In the genomic region with DNA sequence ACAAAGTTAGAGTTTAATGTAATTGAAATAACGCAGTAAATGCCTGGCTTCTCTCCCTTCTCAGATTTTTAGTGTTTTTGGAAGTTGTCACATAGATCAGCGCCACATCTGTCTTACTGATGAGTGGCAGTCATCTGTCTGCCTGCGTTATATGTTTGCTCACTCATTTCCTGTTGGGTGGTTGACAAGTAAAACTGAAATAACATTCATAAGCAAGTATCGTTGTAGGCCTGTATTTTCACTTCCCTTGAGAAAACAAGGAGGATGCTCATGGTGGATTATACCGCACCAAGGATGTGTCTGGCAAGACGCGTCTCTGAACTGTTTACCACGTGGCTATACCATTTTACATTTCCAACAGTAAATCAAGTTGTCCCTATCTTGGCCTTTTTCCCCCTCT, we compare ENCODE assay signal across 28 mouse cellular contexts. TPM values are rescaled to one million over a fixed set of nuclear protein-coding genes. Genes with fewer than 3 reads are reported as not detected.
DNase-seq lines count a peak whose midpoint lies in the region; ATAC-seq and TF ChIP-seq lines count a peak whose summit lies in the region.
"Had no signal": no experiment of that assay in that cellular context is flagged by ENCODE, and none has a peak within 500 bp of the region (broad histone marks: within the 10 kb centered on the region; RNA-seq: fewer than 3 reads in every experiment).

No protein-coding gene starts in this region.

- H3K9me3 ChIP-seq in MEL (replicated peaks; ENCODE audit: insufficient read depth, low read length) = no peaks in the 10 kb centered on the region
- H3K9me3 ChIP-seq: G1E; heart, embryonic 15.5 days; intestine, embryonic 15.5 days had no signal

- no peaks in the 10 kb centered on the region for H3K79me2 ChIP-seq in MEL (ENCODE audit: control insufficient read depth, insufficient read depth, low read length, poor library complexity)

- no peak for TF ChIP-seq EP300 in MEL (IDR thresholded peaks at IDR 0.05; ENCODE audit: low read depth in 1 of 2, low read length in 2 of 2)

- TF ChIP-seq RAD21 in MEL (IDR thresholded peaks at IDR 0.05; ENCODE audit: low read depth, low read length) = no peak

- H3K9ac ChIP-seq in MEL (ENCODE audit: control insufficient read depth, low read depth, low read length, poor library complexity, severe bottlenecking) = no peak overlapping the region
- H3K9ac ChIP-seq: forebrain, postnatal 0 days; heart, embryonic 15.5 days; hindbrain, embryonic 14.5 days; intestine, embryonic 15.5 days; neural tube, embryonic 12.5 days had no signal

- H3K4me1 ChIP-seq in MEL (ENCODE audit: control insufficient read depth in 1 of 2, insufficient read depth in 2 of 2, low read length in 2 of 2) = peaks cover 3 to 17% of the 10 kb centered on the region in 2 experiments; a peak in 3 of 4 replicates
- H3K4me1 ChIP-seq: forebrain, embryonic 10.5 days; heart, embryonic 15.5 days; intestine, embryonic 15.5 days; neural tube, embryonic 12.5 days had no signal

- no peak overlapping the region for H3K4me3 ChIP-seq in MEL (ENCODE audit: control insufficient read depth in 1 of 2, insufficient read depth in 1 of 2, low read depth in 2 of 2, low read length in 2 of 2)
- H3K4me3 ChIP-seq: forebrain, embryonic 10.5 days; heart, embryonic 15.5 days; intestine, embryonic 15.5 days; layer of hippocampus, adult 2 months; neural tube, embryonic 12.5 days had no signal

- H3K27me3 ChIP-seq in MEL (ENCODE audit: control insufficient read depth in 1 of 2, insufficient read depth in 2 of 2, low read length in 2 of 2) = no peaks in the 10 kb centered on the region
- H3K27me3 ChIP-seq: CH12.LX; heart, embryonic 15.5 days; intestine, embryonic 15.5 days; neural tube, embryonic 12.5 days had no signal

- no peak for TF ChIP-seq CTCF in MEL (IDR thresholded peaks at IDR 0.05 in 2 of 3, conservative IDR thresholded peaks at IDR 0.05 in 1 of 3; ENCODE audit: control insufficient read depth in 1 of 3, insufficient read depth in 1 of 3, low read depth in 2 of 3, low read length in 3 of 3, poor library complexity in 1 of 3, severe bottlenecking in 1 of 3)

- peaks cover 0 to 24% of the 10 kb centered on the region in 2 experiments; a peak in 2 of 4 replicates for H3K36me3 ChIP-seq in MEL (ENCODE audit: control insufficient read depth in 1 of 2, insufficient read depth in 2 of 2, low read length in 2 of 2)
- H3K36me3 ChIP-seq: forebrain, embryonic 10.5 days; G1E; heart, embryonic 15.5 days; intestine, embryonic 15.5 days; neural tube, embryonic 12.5 days had no signal

- DNase-seq in heart, adult 11 months = peak; percentile 63
- DNase-seq in heart, postnatal 4 days = no peak
- DNase-seq in MEL (ENCODE audit: low read depth, low spot score) = peak; percentile 26
- DNase-seq in natural killer cell, adult 2 months (ENCODE audit: low spot score in 2 of 2) = peak; percentile 25 to 47
- no peak for DNase-seq in right cerebral cortex, postnatal 10 days (ENCODE audit: low spot score in 2 of 2)
- no peak for DNase-seq in layer of hippocampus, postnatal 25 days (ENCODE audit: extremely low spot score in 1 of 2, low spot score in 1 of 2)
- no peak for DNase-seq in lung, postnatal 10 days
- DNase-seq: adrenal gland, postnatal 14 days; cerebellum, adult 8-10 months; forebrain, postnatal 0 days; gastrocnemius, postnatal 36 days; heart, postnatal 36 days; kidney, adult 8-10 months; kidney, postnatal 25 days; layer of hippocampus, postnatal 36 days; lung, postnatal 14 days; retina, postnatal 1 day; right cerebral cortex, postnatal 4 days; thymus, postnatal 25 days had no signal

- no peak for TF ChIP-seq POLR2A in MEL (IDR thresholded peaks at IDR 0.05; ENCODE audit: control insufficient read depth in 1 of 2, insufficient read depth in 1 of 2, low read depth in 1 of 2, low read length in 2 of 2, poor library complexity in 1 of 2)

- ATAC-seq in inflammation-experienced regulatory T-cells, adult 6 months = peak; percentile 79
- ATAC-seq: forebrain, postnatal 0 days; intestine, embryonic 15.5 days had no signal

- H3K27ac ChIP-seq in MEL (ENCODE audit: control insufficient read depth, low read depth, low read length) = peak overlapping the region; percentile 24; the same call in 1 of the 2 replicates
- H3K27ac ChIP-seq: forebrain, embryonic 10.5 days; heart, embryonic 15.5 days; hindbrain, embryonic 14.5 days; intestine, embryonic 15.5 days; layer of hippocampus, adult 2 months; neural tube, embryonic 12.5 days had no signal

TF ChIP-seq in MEL, 35 proteins besides CTCF, POLR2A, EP300 and RAD21:
- TF ChIP-seq ETS1 (IDR thresholded peaks at IDR 0.05; ENCODE audit: low read depth, low read length) (peak; percentile 17; the same call in 1 of the 2 replicates), NRF1 (IDR thresholded peaks at IDR 0.05; ENCODE audit: insufficient read depth, low read depth, low read length, poor library complexity, severe bottlenecking) (no peak)

RNA-seq across cellular contexts. Expression of a gene that starts 15.9 kb away (rescaled TPM):
- 10 to 100 TPM; 12.0 to 12.8 TPM for total RNA-seq in heart, postnatal 4 days (2021)
- total RNA-seq in MEL (2012; rRNA removed) = 7.9 and 8.7 TPM in 2 replicates
- polyA plus RNA-seq in MEL (2012; ENCODE audit: insufficient read depth in 1 of 2, insufficient read length in 2 of 2, low read depth in 1 of 2, low replicate concordance in 2 of 2, missing spikeins in 1 of 2) = 10 to 100 TPM in 1 of 2 experiments, 1 to 10 TPM in 1; 3.2 to 25.4 TPM
- polyA plus RNA-seq in inflammation-experienced regulatory T-cells, adult 6 months (2017; shearing (Covaris generic)) = 10 to 100 TPM; 22.8 to 46.1 (median 33.8) TPM
- total RNA-seq in layer of hippocampus, postnatal 25 days (2021) = 10 to 100 TPM; 29.6 to 34.3 TPM

Comparison
In these comparisons a context has a peak if more than half of its experiments do, and no peak if none do; other contexts are left out.
1. DNase-seq: peak in heart, adult 11 months (single experiment), MEL (single experiment) and natural killer cell, adult 2 months (2 of 2); none in heart, postnatal 4 days (single experiment), right cerebral cortex, postnatal 10 days (0 of 2), layer of hippocampus, postnatal 25 days (0 of 2) and lung, postnatal 10 days (single experiment).